Mouse (Mus musculus) heart, postnatal 0 days (tissue): ENCODE measurements at regions not wholly inside any gene's neighbourhood (a gene's known extent, or its start where the extent isn't known, plus 50 kb on each side); places are given as distances from the start of the nearest gene placed in this dataset.

Experiments used
- CTCF ChIP-seq: IDR thresholded peaks from 2 replicates; pipeline ENCODE4 v1.5.1; 2016; ENCODE audit warnings: antibody characterized with exemption, control low read depth, low read depth
- EP300 ChIP-seq: IDR thresholded peaks from 2 replicates; pipeline ENCODE4 v1.6.1; 2016; ENCODE audit warnings: antibody characterized with exemption, low read depth

GRCm38 (mm10) chr9:97224549-97224948 lies 113.6 kb upstream of the Slc25a36 start:
- TF ChIP-seq CTCF (no peak), EP300 (no peak)
